Mouse (Mus musculus) lung, postnatal 0 days (tissue): ENCODE results near the gene Kbtbd13.

Source experiments
- CTCF ChIP-seq: IDR thresholded peaks from 2 replicates; pipeline ENCODE4 v1.5.1; 2016; ENCODE audit warnings: antibody characterized with exemption, mild to moderate bottlenecking
- EP300 ChIP-seq: IDR thresholded peaks from 2 replicates; pipeline ENCODE4 v1.6.1; 2016; ENCODE audit warnings: antibody characterized with exemption, mild to moderate bottlenecking, control low read depth

- TF ChIP-seq CTCF (no peak; the same call in 1 of the 2 replicates), EP300 (no peak)
These were observed 470 bp downstream of the Kbtbd13 start for GRCm38 (mm10) chr9:65390752-65391612.
